Comparison of ENCODE assay signal across 20 mouse cellular contexts in the genomic region with DNA sequence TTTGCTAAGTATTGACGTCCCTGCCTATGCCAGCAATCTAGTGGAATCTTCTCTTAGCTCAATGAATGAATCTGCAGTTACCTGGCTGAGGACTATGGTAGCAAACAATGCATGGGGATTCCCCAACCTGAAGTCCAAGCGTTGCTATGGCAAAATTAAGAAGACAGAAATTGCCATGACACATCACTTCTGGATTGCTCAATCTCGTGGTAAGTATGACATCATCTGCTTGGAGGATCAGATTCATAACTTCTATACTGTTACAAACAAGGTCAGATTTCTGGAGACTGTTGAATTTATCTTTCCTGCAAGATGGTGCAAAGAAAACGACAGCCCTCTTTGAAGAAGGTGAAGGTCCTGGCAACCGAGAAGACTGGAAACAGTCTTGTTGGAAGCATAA.
DNase-seq lines count a peak whose midpoint lies in the region; TF ChIP-seq lines count a peak whose summit lies in the region.
"Had no signal": no experiment of that assay in that cellular context is flagged by ENCODE, and none has a peak within 500 bp of the region (broad histone marks: within the 10 kb centered on the region; RNA-seq: fewer than 3 reads in every experiment).

No protein-coding gene starts in this region.

- no peaks in the 10 kb centered on the region for H3K36me3 ChIP-seq in C2C12 (ENCODE audit: control insufficient read depth, insufficient read depth)
- H3K36me3 ChIP-seq: embryonic facial prominence, embryonic 12.5 days; embryonic facial prominence, embryonic 15.5 days; G1E; hindbrain, embryonic 13.5 days; intestine, embryonic 15.5 days had no signal

- H3K79me3 ChIP-seq in C2C12 (ENCODE audit: low read depth), result no peaks in the 10 kb centered on the region

- TF ChIP-seq CTCF in C2C12 (IDR thresholded peaks at IDR 0.05; ENCODE audit: control insufficient read depth, insufficient read depth, insufficient read length), result no peak

- peak; percentile 22 for DNase-seq in 3134 (ENCODE audit: extremely low read depth, insufficient read length, low spot score)
- DNase-seq in fibroblast of lung, adult 2 months (ENCODE audit: low read depth), result peak; percentile 27
- no peak for DNase-seq in right cerebral cortex, postnatal 14 days
- DNase-seq in urinary bladder, postnatal 25 days (ENCODE audit: low spot score), result no peak
- DNase-seq in left cerebral cortex, postnatal 4 days, result no peak
- DNase-seq: adrenal gland, adult 8-10 months; adrenal gland, postnatal 25 days; cerebellum, adult 9-11 months; cerebellum, postnatal 25 days; gastrocnemius, postnatal 10 days; gastrocnemius, postnatal 36 days; kidney, adult 11 months had no signal

- no peaks in the 10 kb centered on the region for H3K79me2 ChIP-seq in C2C12 (ENCODE audit: control insufficient read depth, insufficient read depth)

- intact Hi-C loops in left cerebral cortex, postnatal 4 days (cut with DNase I), result no loop called here

- H3ac ChIP-seq in C2C12 (ENCODE audit: control insufficient read depth, insufficient read length, low read depth), result no peak overlapping the region

- no peaks in the 10 kb centered on the region for H3K27me3 ChIP-seq in C2C12 (ENCODE audit: control insufficient read depth, insufficient read depth, insufficient read length)
- H3K27me3 ChIP-seq: CH12.LX; embryonic facial prominence, embryonic 12.5 days; embryonic facial prominence, embryonic 15.5 days; forebrain, embryonic 13.5 days; hindbrain, embryonic 13.5 days; intestine, embryonic 15.5 days had no signal

- H3K4me3 ChIP-seq in C2C12 (ENCODE audit: insufficient read depth, poor library complexity, severe bottlenecking), result no peak overlapping the region
- H3K4me3 ChIP-seq: embryonic facial prominence, embryonic 12.5 days; embryonic facial prominence, embryonic 15.5 days; forebrain, embryonic 13.5 days; hindbrain, embryonic 13.5 days; intestine, embryonic 15.5 days had no signal

TF ChIP-seq in C2C12, 6 proteins besides CTCF, POLR2A, EP300 and RAD21:
- TF ChIP-seq MYOD1 (IDR thresholded peaks at IDR 0.05; ENCODE audit: control insufficient read depth, insufficient read length, low read depth) (no peak), FOSL1 (IDR thresholded peaks at IDR 0.05; ENCODE audit: insufficient read depth, low read length, poor library complexity, severe bottlenecking) (peak; percentile 36), CEBPB (IDR thresholded peaks at IDR 0.05; ENCODE audit: low read depth) (peak; percentile 100)

Comparison
In these comparisons a context has a peak if more than half of its experiments do, and no peak if none do; other contexts are left out.
1. DNase-seq: peak in 3134 (single experiment) and fibroblast of lung, adult 2 months (single experiment); none in right cerebral cortex, postnatal 14 days (single experiment), urinary bladder, postnatal 25 days (single experiment) and left cerebral cortex, postnatal 4 days (single experiment).